ENCODE assay signal across 8 mouse cellular contexts in genomic region chr3:38481106-38481505, GRCm38 (mm10). TPM values are rescaled to one million over a fixed set of nuclear protein-coding genes. Genes with fewer than 3 reads are reported as not detected.
A peak's percentile ranks its signal among the peaks of the same experiment; 100 is the strongest.
DNase-seq lines count a peak whose midpoint lies in the region; ATAC-seq and TF ChIP-seq lines count a peak whose summit lies in the region.

No protein-coding gene starts in this region.

- peaks cover 50% of the 10 kb centered on the region for H3K36me3 ChIP-seq in heart, adult 2 months (ENCODE audit: control insufficient read depth, insufficient read depth, low read length)
- 0 out of 2 replicates have a peak, but pooled peaks cover 2% of the 10 kb centered on the region for H3K36me3 ChIP-seq in forebrain, embryonic 15.5 days
- H3K36me3 ChIP-seq in liver, embryonic 13.5 days: peaks cover 7% of the 10 kb centered on the region; the same call in 1 of the 2 replicates

- H3K27me3 ChIP-seq in heart, adult 2 months (ENCODE audit: control insufficient read depth, insufficient read depth, low read length): no peaks in the 10 kb centered on the region
- no peaks in the 10 kb centered on the region for H3K27me3 ChIP-seq in forebrain, embryonic 15.5 days
- H3K27me3 ChIP-seq in liver, embryonic 13.5 days: no peaks in the 10 kb centered on the region

- no peak overlapping the region for H3K9ac ChIP-seq in heart, adult 2 months (ENCODE audit: low read depth, low read length)
- 0 out of 2 replicates have a peak overlapping the region, but pooled peaks have one; percentile 15 for H3K9ac ChIP-seq in forebrain, embryonic 15.5 days (replicated peaks)
- no peak overlapping the region for H3K9ac ChIP-seq in liver, embryonic 13.5 days

- no peak overlapping the region for H3K27ac ChIP-seq in heart, adult 2 months
- no peak overlapping the region for H3K27ac ChIP-seq in forebrain, embryonic 15.5 days (replicated peaks)
- no peak overlapping the region for H3K27ac ChIP-seq in liver, embryonic 13.5 days

- ATAC-seq in forebrain, embryonic 15.5 days (replicated peaks): no peak
- no peak for ATAC-seq in liver, embryonic 13.5 days (ENCODE audit: low read depth)

- DNase-seq in heart, adult 2 months: no peak
- no peak for DNase-seq in heart, adult 18-20 months
- peak; percentile 38 for DNase-seq in 3T3-L1 (ENCODE audit: low read depth, low spot score)
- no peak for DNase-seq in liver, embryonic 13.5 days
- no peak for DNase-seq in frontal cortex, postnatal 25 days (ENCODE audit: low spot score in 2 of 2)
- no peak for DNase-seq in spleen, postnatal 14 days (ENCODE audit: low spot score in 2 of 2)
- DNase-seq in adrenal gland, postnatal 10 days: no peak

- H3K4me1 ChIP-seq in heart, adult 2 months (ENCODE audit: control insufficient read depth, insufficient read depth, low read length): peaks cover 17% of the 10 kb centered on the region
- peaks cover 70% of the 10 kb centered on the region for H3K4me1 ChIP-seq in forebrain, embryonic 15.5 days
- H3K4me1 ChIP-seq in liver, embryonic 13.5 days (replicated peaks): peaks cover 19% of the 10 kb centered on the region

- 37% methylated on average over 1 of the region's 1 CpGs for WGBS in heart, adult 2 months
- WGBS in forebrain, embryonic 15.5 days: 68% methylated on average over 1 of the region's 1 CpGs
- 67% methylated on average over 1 of the region's 1 CpGs for WGBS in liver, embryonic 13.5 days (ENCODE audit: insufficient replicate concordance)

- intact Hi-C loops in heart, adult 2 months (cut with DNase I): loop anchor here (5.0 kb wide), 1 partner anchor 119 kb away; no protein-coding TSS in a partner anchor

- H3K4me2 ChIP-seq in forebrain, embryonic 15.5 days (replicated peaks): peak overlapping the region; percentile 37
- 0 out of 2 replicates have a peak overlapping the region, but pooled peaks have one; percentile 3 for H3K4me2 ChIP-seq in liver, embryonic 13.5 days

- TF ChIP-seq EP300 in heart, adult 2 months (IDR thresholded peaks at IDR 0.05; ENCODE audit: insufficient read depth, low read depth, low read length): no peak

- TF ChIP-seq CTCF in heart, adult 2 months (IDR thresholded peaks at IDR 0.05): no peak

- TF ChIP-seq POLR2A in heart, adult 2 months (IDR thresholded peaks at IDR 0.05; ENCODE audit: insufficient read depth, low read depth, low read length): no peak

- H3K79me2 ChIP-seq in heart, adult 2 months (replicated peaks; ENCODE audit: control insufficient read depth, insufficient read depth, low read length): peaks cover 4% of the 10 kb centered on the region

- no peaks in the 10 kb centered on the region for H3K9me3 ChIP-seq in forebrain, embryonic 15.5 days
- H3K9me3 ChIP-seq in liver, embryonic 13.5 days (replicated peaks): no peaks in the 10 kb centered on the region

- peak overlapping the region; percentile 74 for H3K4me3 ChIP-seq in heart, adult 2 months
- H3K4me3 ChIP-seq in forebrain, embryonic 15.5 days: peak overlapping the region; percentile 25
- H3K4me3 ChIP-seq in liver, embryonic 13.5 days (replicated peaks): no peak overlapping the region

RNA-seq across cellular contexts. Expression of gene Ankrd50, which starts 3.5 kb away (rescaled TPM):
- total RNA-seq in heart, adult 2 months (2021): 10 to 100 TPM; 34.0 to 36.8 TPM
- polyA plus RNA-seq in heart, adult 2 months (2012; rRNA removed): 26.0 and 38.5 TPM in 2 replicates
- 10 to 100 TPM; 35.0 to 35.3 TPM for total RNA-seq in heart, adult 18-20 months (2021)
- 22.5 and 23.2 TPM in 2 replicates for polyA plus RNA-seq in forebrain, embryonic 15.5 days (2015; fragmentation: Nextera tagmentation; extraction: Ambion mirVana)
- 2.2 and 3.3 TPM in 2 replicates for polyA plus RNA-seq in liver, embryonic 13.5 days (2015; fragmentation: Nextera tagmentation; extraction: Ambion mirVana)
- 10 to 100 TPM; 41.4 to 47.5 TPM for total RNA-seq in adrenal gland, postnatal 10 days (2021)
